Mouse (Mus musculus) adrenal gland, postnatal 14 days (tissue): ENCODE data around the gene Nup93. TPM values are rescaled to one million over a fixed set of nuclear protein-coding genes. Genes with fewer than 3 reads are reported as not detected.
A peak's percentile ranks its signal among the peaks of the same experiment; 100 is the strongest.

ENCODE experiments used
- DNase-seq: peaks from one replicate; pipeline ENCODE4 v3.0.0; 2021; ENCODE audit warnings: mixed read lengths
- total RNA-seq: library from RNA; stranded (reverse); gene quantifications from 2 replicates; pipeline ENCODE4 v1.2.3, GENCODE M21; 2021

The Nup93 gene
- total RNA-seq, 1 experiment from 2014 or later, result 17.1 TPM

DNA sequence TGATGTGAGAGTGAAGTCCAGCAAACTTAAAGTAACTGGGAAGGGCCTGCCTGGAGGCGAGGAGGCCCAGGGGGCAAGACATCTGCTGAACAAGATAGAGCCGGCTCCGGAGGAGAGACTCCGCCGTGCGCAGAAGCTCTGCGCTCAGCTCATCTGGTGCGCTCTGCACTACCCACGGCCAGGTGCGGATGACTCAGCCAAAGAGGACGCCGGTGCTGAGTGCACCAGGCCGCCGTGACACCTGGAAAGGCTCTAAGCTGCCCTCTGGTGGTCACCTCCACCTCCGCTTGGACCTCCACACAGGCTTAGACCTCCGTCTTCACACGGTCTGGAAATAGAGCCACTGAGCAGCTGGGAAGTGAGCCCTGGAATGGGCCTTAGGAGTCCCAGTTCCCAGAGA, 27.8 kb upstream of the Nup93 start:
- DNase-seq, result peak; percentile 82

DNA sequence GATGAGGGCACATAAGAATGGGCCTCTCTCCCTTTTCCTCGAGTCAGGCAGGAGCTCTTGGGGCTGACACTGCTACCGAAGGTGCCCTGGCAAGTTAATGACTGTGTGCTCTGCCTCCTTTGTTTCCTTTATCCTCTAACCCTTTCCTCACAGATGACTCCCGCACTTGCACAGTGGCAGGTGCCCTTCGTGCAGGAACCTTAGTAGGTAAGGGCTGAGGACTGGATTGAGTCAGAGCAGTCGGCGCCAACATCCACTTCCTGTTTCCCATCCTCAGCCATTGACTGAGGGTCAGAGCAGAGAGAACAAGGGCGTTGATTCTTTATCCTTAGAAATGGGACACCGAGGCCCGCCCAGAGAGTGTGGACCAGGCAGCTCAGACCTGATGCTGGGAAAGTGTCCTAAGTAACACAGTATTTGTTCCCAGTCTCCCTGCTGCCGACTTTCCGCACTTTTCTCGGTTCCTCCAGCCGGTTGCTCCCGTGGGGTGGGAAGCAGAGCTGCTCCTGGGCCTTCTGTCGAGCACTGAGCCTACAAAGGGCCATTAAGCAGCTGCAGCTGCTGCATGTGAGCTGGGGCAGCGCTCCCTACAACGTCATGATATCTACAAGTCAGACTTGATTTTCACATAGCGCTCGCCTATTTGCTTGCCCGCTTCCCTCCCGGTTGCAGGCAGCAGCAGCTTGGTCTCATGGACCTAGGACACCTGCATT, 26.9 kb upstream of the Nup93 start:
- DNase-seq, result no peak

DNA sequence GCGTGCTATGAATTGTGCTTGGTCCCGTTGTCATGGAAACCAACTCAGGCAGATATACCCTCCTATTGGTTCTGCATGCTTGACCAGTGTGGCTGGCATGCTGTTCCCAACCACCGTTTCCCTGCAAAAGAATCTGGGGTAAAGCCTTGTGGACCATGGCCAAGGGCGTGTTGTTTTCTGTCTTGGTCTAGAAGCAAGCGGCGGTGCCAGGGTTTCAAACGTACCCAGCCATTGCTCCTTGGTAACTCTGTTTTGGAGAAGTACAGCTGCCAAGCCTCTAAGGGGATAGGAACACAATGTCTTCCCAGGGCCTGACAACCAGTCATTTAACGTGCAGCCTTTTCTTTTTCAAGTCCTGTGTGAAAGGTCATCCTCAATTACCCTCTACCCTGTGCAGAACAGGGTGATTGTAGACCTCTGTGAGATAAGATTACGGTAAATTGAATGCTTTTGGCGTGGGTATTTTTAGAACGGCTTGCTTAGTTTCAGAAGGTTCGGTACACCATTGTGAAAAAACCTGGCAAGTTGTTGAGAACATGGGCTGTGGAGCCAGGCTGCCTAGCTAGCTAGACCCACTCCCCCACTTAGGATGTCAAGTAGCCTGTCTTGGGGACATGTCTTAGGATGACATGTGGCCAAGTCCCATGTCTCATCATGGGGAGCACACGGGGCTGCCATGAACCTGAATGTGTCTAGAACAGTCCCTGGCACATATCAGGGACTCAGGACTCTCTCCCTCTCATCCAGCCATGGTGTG, 24.9 kb upstream of the Nup93 start:
- DNase-seq, result peak; percentile 63

DNA sequence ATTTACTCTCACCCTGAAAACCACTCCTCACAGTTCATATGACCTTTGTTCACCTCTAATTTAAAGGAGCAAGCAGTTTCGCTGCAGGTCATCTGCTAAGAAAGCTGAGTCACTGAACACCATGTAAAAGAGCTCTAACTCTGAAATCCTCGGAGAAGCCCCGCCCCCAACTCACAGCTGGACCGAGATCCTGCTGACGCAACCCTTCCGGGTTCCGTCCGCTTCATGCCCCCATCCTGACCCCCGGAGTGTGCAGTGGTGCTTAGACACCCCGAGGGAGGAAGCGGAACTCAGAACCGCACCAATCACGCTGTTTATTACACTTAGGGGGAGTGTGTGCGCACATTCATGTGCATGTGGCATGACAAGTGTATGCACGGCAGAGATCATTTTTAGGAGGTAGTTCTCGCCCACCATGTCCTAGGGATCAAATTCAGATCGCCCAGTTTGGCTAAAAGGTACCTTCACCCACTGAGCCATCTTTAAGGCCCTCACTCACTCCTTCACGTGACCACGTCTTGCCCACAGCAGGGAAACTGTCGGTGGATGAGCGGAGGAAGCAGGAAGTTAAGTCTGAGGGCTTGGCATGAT, 23.2 kb upstream of the Nup93 start:
- peak; percentile 87 for DNase-seq

DNA sequence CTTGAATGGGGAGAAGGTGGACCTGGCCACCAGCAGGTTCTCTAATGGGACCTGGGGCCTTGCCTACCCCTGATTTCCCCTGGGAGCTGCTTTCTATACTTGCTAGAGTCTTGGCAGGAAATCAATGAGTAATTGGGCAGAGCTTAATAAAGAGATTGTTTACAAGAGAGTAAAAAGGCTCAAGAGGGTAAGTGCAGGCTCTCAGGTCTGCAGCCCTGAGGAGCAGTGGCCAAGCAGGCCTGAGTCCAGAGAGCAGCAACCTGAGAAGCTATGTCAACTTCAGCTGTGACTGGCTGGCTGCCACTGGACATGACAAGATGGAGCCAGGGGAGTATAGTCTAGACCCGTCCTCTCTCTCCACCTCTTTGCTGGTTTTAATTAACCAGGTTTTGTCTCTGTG, 21.4 kb upstream of the Nup93 start:
- peak; percentile 47 for DNase-seq

DNA sequence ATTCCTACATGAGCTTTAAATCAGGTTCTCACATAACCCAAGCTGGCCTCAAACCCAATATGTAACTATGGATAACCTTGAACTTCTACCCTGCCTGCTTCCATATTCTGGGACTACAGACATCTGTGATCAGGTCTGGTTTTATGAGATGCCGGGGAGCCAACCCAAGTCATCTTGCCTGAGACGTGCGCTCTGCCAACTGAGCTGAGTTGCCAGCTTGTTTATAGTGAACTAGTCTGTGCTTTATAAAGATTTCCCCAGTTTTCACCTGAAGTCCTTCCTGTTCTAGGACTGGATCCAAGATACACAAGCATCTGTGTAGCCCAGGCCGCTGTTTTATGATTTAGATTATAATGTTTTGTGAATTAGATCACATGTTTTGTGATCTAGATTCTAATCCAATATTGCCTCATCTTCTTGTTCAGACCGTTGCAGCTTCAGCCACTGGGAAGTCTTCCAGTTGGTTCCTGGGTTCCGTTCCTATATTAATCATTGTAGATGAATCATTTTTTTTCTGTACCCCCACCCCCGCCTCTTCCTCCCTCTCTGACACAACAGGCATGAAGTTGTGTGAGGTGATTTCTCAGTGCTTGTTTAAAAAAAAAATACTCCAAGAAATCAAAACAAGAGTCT, 19.7 kb upstream of the Nup93 start:
- DNase-seq, result peak; percentile 63

DNA sequence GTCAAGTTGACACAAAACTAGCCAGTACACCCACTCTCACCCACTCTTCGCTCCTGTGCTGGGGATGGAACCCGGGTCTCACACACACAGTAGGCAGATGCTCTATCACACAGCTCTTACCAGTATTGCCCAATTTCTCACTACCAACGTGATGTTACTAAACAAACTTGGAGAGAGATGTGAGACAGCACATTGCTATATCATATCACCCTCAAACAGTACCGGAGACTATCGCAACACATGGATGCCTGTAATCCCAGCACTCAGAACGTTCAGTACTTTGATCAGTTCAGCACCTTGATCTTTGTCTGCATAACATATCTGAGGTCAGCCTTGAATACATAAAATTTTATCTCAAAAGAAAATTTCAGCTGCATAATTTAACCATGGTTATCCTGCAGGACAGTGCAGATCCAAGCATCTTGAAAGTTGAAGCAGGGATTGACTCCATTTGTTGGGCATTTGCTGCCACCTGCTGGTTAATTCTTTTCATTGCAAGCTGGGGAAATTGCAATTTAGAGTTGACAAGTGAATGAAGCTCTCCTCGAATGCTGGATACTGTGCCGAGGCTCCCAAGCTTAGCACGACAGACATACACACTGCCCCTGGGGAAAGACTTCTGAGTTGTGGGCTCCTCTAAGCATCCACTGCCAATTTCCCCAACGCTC, 15.0 kb upstream of the Nup93 start:
- DNase-seq, result peak; percentile 74

DNA sequence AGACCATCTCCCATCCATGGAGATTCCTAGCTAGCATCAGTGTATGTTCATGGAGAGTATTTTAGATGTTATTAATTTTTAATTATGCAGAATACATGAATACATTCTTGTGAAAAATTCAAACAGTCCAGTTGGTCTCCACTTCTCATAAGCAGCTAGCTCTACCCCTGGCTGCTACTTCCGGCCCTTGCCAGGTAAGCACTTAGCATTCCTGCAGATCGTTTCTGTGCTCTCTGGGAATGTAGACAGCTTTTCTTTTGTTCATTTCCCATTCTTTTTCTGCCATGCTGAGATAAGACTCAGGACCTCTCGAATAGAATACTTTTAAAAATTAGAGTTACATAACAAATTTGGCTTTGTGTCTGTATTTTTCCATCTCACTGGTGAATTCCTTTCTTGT, 10.3 kb upstream of the Nup93 start:
- DNase-seq, result no peak

DNA sequence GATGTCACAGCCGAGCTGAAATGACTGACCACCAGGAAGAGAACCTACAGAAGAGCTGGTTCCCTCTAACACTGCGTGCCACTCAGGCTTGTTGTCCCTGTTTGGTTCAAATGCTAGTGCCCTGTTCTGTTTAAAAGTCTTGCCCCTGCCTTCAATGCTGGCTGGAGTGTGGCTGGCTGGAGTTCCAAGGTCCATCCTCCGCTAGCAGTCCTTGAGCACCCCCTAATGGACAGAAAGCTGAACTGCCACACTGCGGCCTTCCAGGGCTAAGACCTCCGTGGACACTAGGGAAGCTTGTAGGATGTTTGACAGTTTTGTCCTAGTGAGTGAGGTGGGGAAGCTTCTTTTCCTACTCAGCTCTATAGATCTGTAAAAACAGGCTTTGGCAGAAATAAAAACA, 8.6 kb upstream of the Nup93 start:
- DNase-seq, result peak; percentile 85

DNA sequence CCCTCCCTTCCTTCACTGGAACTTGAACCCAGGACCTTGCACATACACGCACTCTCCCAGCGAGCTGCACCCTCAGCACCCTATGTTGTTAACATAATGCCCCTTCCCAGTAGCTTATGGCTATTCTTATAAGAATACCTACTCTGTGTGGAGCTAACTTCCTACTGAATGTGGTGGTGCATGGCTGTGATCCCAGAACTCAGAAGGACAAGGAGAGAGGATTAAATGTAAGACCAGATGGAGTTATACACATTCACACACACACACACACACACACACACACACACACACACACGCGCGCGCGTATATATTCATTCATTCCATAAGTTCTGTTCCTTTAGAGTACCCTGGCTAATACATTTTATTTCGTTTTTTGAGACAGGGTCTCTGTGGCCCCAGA, 8.1 kb upstream of the Nup93 start:
- no peak for DNase-seq

DNA sequence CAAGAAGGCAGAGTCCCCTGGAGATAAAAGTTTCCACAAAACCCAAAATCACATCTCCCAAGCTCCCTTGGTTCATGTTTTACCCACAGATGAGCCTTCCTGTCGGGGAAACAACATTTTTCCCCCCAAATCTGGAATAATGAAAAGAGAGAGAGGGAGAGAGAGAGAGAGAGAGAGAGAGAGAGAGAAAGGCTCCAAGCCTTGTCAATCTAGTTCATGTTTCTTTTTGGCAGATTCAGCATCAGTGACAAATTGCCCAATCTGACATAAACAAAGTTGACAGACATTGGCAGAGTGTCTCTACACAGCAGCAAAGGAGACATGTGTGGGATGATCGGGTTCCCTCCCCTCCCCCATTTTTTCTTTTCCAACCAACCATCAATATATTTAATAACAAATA, 6.9 kb upstream of the Nup93 start:
- DNase-seq, result no peak

DNA sequence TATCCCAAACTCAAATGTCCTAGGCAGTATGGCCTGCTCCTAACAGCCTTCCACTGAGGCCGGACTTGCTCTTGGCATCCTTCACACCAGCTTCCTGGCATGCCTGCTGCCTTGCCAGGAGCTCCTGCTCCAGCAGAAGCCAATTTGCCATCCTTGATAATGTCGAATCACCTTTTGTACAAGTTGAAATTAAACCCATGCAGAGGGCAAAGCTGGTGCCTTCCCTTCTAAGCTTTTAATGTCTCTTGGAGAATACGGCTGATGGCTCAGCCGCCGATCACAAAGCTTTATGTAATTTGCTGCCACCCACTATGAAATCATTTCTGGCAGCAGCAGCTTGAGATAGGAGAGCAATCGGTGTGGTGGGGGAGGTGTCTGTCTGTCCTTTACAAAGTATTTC, 4.7 kb upstream of the Nup93 start:
- no peak for DNase-seq

DNA sequence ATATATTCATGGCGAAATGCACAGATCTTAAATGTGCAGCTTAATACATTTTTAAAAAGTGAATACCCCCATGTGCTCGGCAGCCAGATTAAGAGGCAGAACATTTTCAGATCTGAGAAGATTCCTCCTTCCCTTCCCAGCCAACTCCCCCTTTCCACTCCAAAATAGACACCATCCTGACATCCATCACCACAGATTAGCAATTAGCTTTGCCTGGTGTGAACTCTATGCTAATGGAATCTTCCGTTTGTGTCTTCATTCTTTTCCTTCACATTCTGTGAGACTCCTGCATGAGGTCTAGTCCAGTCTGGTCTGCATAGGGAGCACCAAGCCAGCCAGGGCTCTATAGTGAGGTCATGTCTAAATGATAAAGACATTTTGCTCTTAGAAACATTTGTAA, 4.1 kb upstream of the Nup93 start:
- no peak for DNase-seq

DNA sequence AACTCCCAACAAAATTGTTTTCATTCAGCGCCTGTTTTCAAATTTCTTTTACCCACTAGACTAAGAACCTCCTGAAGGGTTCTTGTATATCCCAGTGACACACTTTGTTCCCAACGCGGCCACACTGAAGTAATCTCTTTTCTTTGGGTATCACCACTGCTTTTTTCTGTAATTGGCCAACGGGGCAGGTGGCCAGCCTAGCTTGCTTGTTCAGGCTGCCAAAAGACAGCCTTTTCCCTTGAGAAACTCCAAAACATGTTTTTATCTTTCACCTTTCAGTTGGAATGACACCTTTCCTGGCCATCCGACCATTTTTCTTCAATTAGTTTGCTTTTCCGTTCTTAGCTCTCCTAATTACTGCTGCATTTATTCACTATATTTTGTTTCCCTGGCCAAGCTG, 545 bp upstream of the Nup93 start:
- DNase-seq, result peak; percentile 34

DNA sequence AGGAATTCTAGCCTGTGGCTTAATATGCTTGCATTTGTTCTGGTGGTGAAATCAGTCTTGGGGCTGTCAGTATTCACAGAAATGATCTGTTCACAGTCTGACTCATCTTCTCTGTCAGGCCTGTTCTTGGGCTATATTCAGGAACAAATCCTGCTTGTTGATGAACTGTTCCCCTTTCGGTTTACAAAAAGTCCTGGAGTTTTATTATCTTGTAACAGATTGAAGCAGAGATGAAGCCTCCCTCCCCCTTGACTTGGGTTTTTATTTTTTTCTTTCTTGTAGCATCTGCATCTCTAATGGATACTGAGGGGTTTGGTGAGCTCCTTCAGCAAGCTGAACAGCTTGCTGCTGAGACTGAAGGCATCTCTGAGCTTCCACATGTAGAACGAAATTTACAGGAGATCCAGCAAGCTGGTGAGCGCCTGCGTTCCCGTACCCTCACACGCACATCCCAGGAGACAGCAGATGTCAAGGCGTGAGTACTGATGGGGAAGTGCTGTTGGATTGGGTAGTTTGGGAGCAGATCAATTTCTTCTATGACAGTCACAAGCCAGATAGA, 13.1 kb downstream of the Nup93 start:
- DNase-seq, result no peak

DNA sequence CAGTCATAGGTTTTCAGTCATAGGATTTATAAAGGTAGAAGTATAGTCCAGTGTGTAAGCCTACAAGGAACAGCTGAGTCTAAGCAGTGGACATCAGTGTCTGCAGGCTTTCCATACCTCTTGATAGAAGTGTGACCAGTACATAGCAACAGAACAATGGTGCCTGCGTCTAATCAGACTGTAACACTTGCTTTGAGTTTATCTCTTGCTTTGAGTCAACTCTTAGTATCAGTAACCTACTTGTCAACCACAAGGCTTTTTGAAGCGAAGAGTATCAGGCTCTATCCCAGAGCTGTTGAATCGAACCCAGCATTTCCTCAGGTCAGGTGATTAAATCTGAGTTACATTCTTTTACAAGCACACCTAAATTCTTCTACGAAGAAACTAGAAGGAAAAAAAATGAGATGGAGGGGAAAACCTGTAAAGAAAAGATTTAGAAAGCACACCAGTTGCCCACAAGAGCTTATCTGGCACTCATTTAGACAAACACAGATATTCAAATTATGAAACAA, 25.9 kb downstream of the Nup93 start:
- no peak for DNase-seq

DNA sequence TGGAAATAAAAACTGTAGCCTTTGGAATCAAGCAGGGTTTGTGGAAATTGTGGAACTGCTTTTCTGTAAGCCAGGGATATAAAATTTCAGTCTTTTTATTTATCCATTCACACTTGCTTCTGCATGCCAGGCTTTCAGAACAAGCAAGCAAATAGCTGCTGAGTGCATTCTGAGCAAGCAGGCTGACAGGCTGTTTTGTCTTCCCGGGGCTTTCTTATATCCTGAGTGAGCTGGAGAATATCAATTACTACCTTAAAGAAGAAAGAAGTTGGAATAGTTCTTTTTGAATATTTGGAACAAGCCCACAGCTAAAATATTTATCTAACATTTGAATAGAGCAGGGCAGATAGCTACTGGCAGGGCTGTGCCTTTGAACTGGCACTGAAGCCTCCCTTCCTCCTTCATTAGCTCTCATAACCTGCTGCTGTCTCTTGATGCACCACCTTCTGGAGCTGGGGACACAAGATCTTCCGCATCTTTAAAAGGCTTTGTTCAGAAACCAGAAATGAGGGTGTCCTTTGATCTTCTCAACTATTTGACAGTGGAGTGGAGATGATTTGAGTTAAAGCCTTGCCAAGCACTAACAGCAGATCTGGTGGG, 35.6 kb downstream of the Nup93 start:
- DNase-seq, result no peak

DNA sequence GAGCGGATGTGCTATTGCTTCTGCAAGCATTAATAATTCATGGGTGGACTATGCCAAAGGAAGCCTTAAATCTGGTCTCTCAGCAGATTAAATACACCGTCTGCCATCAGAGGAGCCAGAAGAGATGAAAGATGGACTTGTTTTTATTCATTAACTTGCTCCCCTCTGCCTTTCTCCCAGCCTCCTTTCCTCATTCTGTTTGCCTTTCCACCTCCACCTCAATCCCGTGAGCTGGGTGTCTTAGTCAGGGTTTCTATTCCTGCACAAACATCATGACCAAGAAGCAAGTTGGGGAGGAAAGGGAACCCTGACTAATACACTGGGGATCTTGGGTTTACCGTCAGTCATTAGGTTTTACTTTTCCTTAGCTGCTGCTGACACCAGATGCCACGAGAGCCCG, 44.5 kb downstream of the Nup93 start:
- no peak for DNase-seq

DNA sequence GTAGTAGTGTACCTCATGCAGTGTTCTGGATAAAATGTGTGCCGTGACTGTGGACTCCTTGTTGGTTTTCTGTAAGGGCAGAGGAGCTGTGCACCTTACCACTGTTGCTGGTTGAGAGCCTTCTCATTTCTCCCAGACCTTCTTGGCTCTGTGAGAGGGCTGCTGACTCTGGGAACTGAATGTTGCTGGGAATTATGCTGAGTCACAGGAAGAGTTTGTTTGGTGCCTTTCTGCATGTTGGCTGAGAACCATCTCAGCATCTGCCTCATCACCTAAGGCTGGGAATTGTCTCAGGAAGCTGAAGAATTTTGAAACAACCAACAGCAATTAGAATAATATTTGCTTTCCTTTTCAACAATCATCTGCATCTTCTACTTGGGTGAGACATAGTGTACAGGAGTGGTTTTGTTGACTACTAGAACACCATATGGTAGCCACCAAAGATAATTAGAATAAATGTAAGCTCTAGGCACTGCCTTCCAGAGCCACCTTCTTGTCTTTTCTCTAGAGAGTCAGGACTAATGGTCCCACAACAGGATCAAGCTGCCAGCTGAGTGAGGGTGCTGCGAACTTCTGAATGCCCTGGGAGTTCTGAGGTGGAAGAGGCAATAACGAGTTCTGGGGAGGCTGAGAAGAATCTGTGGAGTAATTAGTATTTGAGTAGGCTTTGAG, 48.4 kb downstream of the Nup93 start:
- no peak for DNase-seq

DNA sequence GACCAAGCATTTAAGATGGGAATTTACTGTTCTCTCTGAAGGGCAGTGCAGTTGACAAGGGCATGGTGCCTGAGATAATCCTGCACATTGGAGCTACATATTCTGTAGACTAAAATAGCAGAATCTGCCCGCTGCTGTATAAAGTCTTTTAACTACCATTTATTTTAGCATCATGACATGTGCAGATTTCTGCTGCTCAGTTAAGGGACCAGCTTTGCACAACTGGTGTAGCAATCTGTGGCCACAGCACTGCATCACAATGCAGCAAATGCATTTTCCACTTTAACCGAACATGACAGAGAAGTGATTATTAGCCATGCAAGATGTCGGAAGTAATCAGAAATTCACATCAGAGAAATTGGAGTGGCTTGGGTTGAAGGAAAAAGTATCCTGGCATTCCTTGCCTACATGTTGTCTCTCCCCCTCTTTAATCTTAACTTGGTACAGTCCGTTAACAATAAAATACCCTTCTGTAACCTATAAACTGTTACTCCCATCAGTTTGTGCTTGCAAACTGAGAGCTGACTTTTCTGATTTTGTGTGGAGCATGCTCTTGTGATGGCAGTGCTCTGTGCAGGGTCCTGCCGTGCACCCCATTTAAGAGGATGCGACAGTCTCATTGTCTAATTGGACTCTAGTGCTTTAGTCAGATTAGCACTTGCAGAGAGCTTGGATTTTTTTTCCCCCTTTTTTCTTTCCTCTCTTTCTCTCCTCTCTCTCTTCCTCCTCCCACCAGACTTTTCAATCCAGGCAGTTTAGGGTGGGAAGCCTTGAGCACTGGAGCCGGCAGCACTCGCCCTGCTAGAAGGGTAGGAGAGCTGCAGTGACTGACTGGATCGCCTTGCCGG, 52.2 kb downstream of the Nup93 start:
- no peak for DNase-seq
